Mouse (Mus musculus) heart, postnatal 0 days (tissue): ENCODE results near the gene Olfr1402.

Source experiments
- CTCF ChIP-seq: IDR thresholded peaks from 2 replicates; pipeline ENCODE4 v1.5.1; 2016; ENCODE audit warnings: antibody characterized with exemption, control low read depth, low read depth
- EP300 ChIP-seq: IDR thresholded peaks from 2 replicates; pipeline ENCODE4 v1.6.1; 2016; ENCODE audit warnings: antibody characterized with exemption, low read depth

DNA sequence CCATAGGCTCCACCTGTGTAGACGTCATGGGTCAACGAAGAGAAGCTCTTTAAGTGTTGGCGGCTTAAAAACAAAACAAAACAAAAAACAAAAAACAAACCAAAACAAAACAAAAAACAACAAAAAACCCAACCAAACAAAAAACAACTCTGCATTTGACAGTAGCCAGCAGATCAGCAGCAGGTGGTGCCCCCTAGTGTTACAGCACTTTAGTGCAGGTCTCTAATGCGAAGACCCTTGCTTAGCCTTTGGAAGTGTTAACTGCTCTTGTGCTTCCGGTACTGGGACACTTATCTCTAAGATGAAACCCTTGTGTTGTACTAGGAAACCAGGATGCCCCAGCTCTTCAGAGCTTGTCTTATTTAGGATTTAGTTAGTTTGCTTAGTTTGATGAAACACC lies 28.7 kb downstream of the Olfr1402 start:
- peak; percentile 49 for TF ChIP-seq CTCF
- no peak for TF ChIP-seq EP300
